Mouse (Mus musculus) gastrocnemius, postnatal 10 days (tissue): Measurements from ENCODE around the gene Bach1. TPM values are rescaled to one million over a fixed set of nuclear protein-coding genes. Genes with fewer than 3 reads are reported as not detected.

ENCODE experiments used
- DNase-seq: peaks from one replicate; pipeline ENCODE4 v3.0.0; 2021; ENCODE audit warnings: mixed read lengths
- long read RNA-seq, 2 experiments: library from polyadenylated mRNA; stranded (forward); transcript quantifications; one replicate each; pipeline ENCODE4 v2.0.0; 2021
- total RNA-seq, 2 experiments: library from RNA; stranded (reverse); gene quantifications; 2 replicates each; pipeline ENCODE4 v1.2.3; 2021

The Bach1 gene
- 10 to 100 TPM; 13.7 to 17.8 TPM for total RNA-seq
- long read RNA-seq, experiment 1, partial matches to known transcripts, result 0 of 2 reads
- long read RNA-seq, experiment 1, other reads (novel, unspliced or antisense), result 2 of 2 reads
- long read RNA-seq, experiment 2, partial matches to known transcripts, result 0 of 1 reads
- long read RNA-seq, experiment 2, other reads (novel, unspliced or antisense), result 1 of 1 reads

- DNase-seq, result peak; percentile 97
Measured at GRCm38 (mm10) chr16:87698692-87699305, at the start of gene Bach1. Bach1 (plus strand) TSS chr16:87698945.

GRCm38 (mm10) chr16:87652344-87652743, 46.4 kb upstream of the Bach1 start:
- no peak for DNase-seq

GRCm38 (mm10) chr16:87652924-87653323, 45.8 kb upstream of the Bach1 start:
- DNase-seq, result no peak

GRCm38 (mm10) chr16:87654016-87654575, 44.6 kb upstream of the Bach1 start:
- DNase-seq, result no peak

GRCm38 (mm10) chr16:87655005-87655404, 43.7 kb upstream of the Bach1 start:
- no peak for DNase-seq

GRCm38 (mm10) chr16:87655579-87655978, 43.2 kb upstream of the Bach1 start:
- DNase-seq, result no peak

- DNase-seq, result no peak
Measured at GRCm38 (mm10) chr16:87656771-87657170, 42.0 kb upstream of the Bach1 start.

- no peak for DNase-seq
Measured at GRCm38 (mm10) chr16:87657291-87657690, 41.5 kb upstream of the Bach1 start.

GRCm38 (mm10) chr16:87661024-87661471, 37.7 kb upstream of the Bach1 start:
- DNase-seq, result no peak

GRCm38 (mm10) chr16:87661636-87662035, 37.1 kb upstream of the Bach1 start:
- DNase-seq, result no peak

- no peak for DNase-seq
Measured at GRCm38 (mm10) chr16:87662528-87662927, 36.2 kb upstream of the Bach1 start.

- DNase-seq, result no peak
Measured at GRCm38 (mm10) chr16:87663890-87664289, 34.9 kb upstream of the Bach1 start.

GRCm38 (mm10) chr16:87665246-87665645, 33.5 kb upstream of the Bach1 start:
- DNase-seq, result no peak

GRCm38 (mm10) chr16:87665752-87666619, 32.8 kb upstream of the Bach1 start:
- no peak for DNase-seq

GRCm38 (mm10) chr16:87666620-87667004, 32.1 kb upstream of the Bach1 start:
- no peak for DNase-seq

GRCm38 (mm10) chr16:87668002-87668401, 30.7 kb upstream of the Bach1 start:
- DNase-seq, result no peak

GRCm38 (mm10) chr16:87670091-87670820, 28.5 kb upstream of the Bach1 start:
- DNase-seq, result no peak

- no peak for DNase-seq
Measured at GRCm38 (mm10) chr16:87670821-87671165, 28.0 kb upstream of the Bach1 start.

- DNase-seq, result no peak
Measured at GRCm38 (mm10) chr16:87671336-87671735, 27.4 kb upstream of the Bach1 start.

- DNase-seq, result no peak
Measured at GRCm38 (mm10) chr16:87673155-87673554, 25.6 kb upstream of the Bach1 start.

GRCm38 (mm10) chr16:87676182-87676581, 22.6 kb upstream of the Bach1 start:
- no peak for DNase-seq

GRCm38 (mm10) chr16:87678667-87679066, 20.1 kb upstream of the Bach1 start:
- no peak for DNase-seq
